Mouse (Mus musculus) right cerebral cortex, postnatal 25 days (tissue): ENCODE measurements at regions not wholly inside any gene's neighbourhood (a gene's known extent, or its start where the extent isn't known, plus 50 kb on each side); places are given as distances from the start of the nearest gene placed in this dataset.

Experiments
- DNase-seq: peaks from one replicate; pipeline ENCODE4 v3.0.0; 2022

GRCm38 (mm10) chr8:109155489-109155888 lies 338.3 kb upstream of the Pmfbp1 start:
- no peak for DNase-seq

- no peak for DNase-seq
Observed at GRCm38 (mm10) chr8:109156016-109156415, 337.8 kb upstream of the Pmfbp1 start.

- DNase-seq, result no peak
Observed at GRCm38 (mm10) chr8:109172701-109173100, 321.1 kb upstream of the Pmfbp1 start.

GRCm38 (mm10) chr8:109185558-109186198 lies 308.1 kb upstream of the Pmfbp1 start:
- DNase-seq, result peak; percentile 60

- no peak for DNase-seq
Observed at GRCm38 (mm10) chr8:109187617-109188016, 306.2 kb upstream of the Pmfbp1 start.

GRCm38 (mm10) chr8:109214247-109214646 lies 279.6 kb upstream of the Pmfbp1 start:
- DNase-seq, result no peak

GRCm38 (mm10) chr8:109216318-109216717 lies 277.5 kb upstream of the Pmfbp1 start:
- DNase-seq, result no peak

- DNase-seq, result no peak
Observed at GRCm38 (mm10) chr8:109217326-109217725, 276.5 kb upstream of the Pmfbp1 start.

GRCm38 (mm10) chr8:109232281-109233234 lies 261.3 kb upstream of the Pmfbp1 start:
- DNase-seq, result no peak

GRCm38 (mm10) chr8:109245526-109245925 lies 248.3 kb upstream of the Pmfbp1 start:
- DNase-seq, result no peak

- peak; percentile 21 for DNase-seq
Observed at GRCm38 (mm10) chr8:109247875-109248274, 246.0 kb upstream of the Pmfbp1 start.

GRCm38 (mm10) chr8:109248356-109248755 lies 245.5 kb upstream of the Pmfbp1 start:
- no peak for DNase-seq

- no peak for DNase-seq
Observed at GRCm38 (mm10) chr8:109249256-109249655, 244.6 kb upstream of the Pmfbp1 start.

- no peak for DNase-seq
Observed at GRCm38 (mm10) chr8:109249691-109250090, 244.1 kb upstream of the Pmfbp1 start.

- DNase-seq, result no peak
Observed at GRCm38 (mm10) chr8:109250551-109250950, 243.3 kb upstream of the Pmfbp1 start.

- DNase-seq, result peak; percentile 38
Observed at GRCm38 (mm10) chr8:109251360-109251798, 242.4 kb upstream of the Pmfbp1 start.

GRCm38 (mm10) chr8:109252404-109252803 lies 241.4 kb upstream of the Pmfbp1 start:
- DNase-seq, result no peak

- no peak for DNase-seq
Observed at GRCm38 (mm10) chr8:109279129-109279528, 214.7 kb upstream of the Pmfbp1 start.

- no peak for DNase-seq
Observed at GRCm38 (mm10) chr8:109280540-109280939, 213.3 kb upstream of the Pmfbp1 start.

GRCm38 (mm10) chr8:109281598-109281997 lies 212.2 kb upstream of the Pmfbp1 start:
- no peak for DNase-seq

- DNase-seq, result no peak
Observed at GRCm38 (mm10) chr8:109310670-109311386, 183.0 kb upstream of the Pmfbp1 start.

- no peak for DNase-seq
Observed at GRCm38 (mm10) chr8:109311484-109312210, 182.2 kb upstream of the Pmfbp1 start.

GRCm38 (mm10) chr8:109312731-109313130 lies 181.1 kb upstream of the Pmfbp1 start:
- DNase-seq, result no peak
